Mouse (Mus musculus) heart, postnatal 0 days (tissue): ENCODE measurements at regions not wholly inside any gene's neighbourhood (a gene's known extent, or its start where the extent isn't known, plus 50 kb on each side); places are given as distances from the start of the nearest gene placed in this dataset.

Experiments used
- CTCF ChIP-seq: IDR thresholded peaks from 2 replicates; pipeline ENCODE4 v1.5.1; 2016; ENCODE audit warnings: antibody characterized with exemption, control low read depth, low read depth
- EP300 ChIP-seq: IDR thresholded peaks from 2 replicates; pipeline ENCODE4 v1.6.1; 2016; ENCODE audit warnings: antibody characterized with exemption, low read depth

DNA sequence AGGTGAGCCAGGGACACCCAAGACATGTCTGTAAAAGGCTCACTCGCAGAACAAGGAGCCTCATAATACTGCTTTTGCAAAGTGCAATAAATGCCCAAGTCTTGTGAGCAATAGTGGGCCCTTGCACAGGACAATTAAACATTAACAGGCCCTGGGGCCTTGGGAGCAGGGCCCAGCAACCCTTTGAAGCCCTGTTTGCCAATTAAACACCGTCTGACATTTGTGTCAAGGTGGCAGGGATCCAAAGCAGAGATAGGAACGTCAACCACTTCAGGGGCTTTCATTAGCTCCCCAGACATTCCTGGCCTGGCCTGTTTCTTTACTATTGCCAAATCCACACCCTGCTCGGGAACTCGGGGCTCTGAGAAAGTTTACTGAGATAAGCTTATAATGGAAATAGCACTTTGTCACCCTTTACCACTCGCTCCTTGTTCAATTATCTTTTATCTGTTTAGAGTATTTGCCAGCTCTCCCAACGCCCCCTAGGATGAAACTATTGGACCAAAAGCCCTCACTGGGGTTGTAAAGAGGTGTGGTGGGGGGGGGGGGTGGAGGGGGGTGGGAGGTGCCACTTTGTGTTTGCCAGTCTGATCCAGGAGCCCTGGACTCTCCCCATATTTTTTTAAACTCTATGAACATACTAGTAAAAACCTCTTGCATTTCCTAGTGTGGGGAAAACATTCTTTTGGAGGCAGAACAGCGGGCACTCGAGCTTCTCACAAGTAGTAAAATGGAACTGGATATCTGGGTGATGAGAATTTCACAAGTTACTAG lies 247.4 kb downstream of the Fam49a start:
- no peak for TF ChIP-seq CTCF
- no peak for TF ChIP-seq EP300
